Mouse (Mus musculus) spleen, postnatal 36 days (tissue): Measurements from ENCODE around the gene Gm10097.

Experiments
- DNase-seq, 2 experiments: peaks; one replicate each; pipeline ENCODE4 v3.0.0; 2022; ENCODE audit warnings: low spot score in 2 of 2, mixed read lengths in 1 of 2

The Gm10097 gene

DNA sequence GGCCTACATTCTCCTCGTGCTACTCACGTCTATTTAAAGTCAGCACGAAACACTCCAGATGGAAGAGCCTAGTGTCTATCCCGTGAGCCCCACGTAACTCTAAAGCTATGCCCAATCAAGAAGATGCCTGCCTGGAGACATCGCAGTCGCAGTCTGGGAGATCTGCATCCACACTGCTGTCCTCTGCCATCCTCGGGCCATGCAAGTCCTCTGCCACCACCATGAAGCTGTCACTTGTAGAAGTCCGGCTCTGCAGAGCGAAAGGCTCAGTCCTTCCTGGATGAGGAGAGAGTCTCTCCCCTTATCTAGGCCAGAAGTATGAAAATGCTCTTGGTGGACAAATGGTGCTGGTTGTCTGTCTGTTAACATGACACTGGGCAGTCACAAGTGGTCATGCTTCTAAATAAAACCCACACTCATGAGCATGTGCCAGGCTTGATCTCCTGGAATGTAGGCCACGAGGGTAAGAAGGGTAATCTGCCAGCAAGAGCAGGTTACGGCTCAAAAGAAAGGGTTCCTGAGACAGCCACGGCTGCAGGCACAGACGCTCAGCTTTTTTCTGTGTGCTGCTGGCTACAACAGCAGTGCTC, at the start of gene Gm10097:
Gene Gm10097 (plus strand): TSS at position 517 of the 590 bp plus-strand sequence.
- no peak for DNase-seq

DNA sequence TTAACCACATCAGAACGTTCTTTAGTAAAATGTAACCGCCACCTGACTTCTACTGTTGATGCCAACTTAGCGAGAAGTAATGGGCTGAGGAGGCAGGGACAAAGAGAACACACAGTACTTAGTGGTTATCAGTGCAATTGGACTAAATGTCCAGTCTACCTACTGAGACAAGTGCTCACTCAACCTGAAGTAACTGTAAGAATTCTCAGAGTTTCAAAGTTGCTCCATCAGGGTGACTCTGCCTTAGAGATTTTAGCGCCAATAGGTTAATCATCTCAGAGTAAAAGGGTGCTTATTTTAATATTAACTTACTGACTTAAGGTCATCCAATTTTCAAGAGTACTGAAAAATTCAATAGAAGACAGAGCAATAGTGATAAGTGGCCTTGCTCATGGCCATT, 43.1 kb upstream of the Gm10097 start:
- no peak for DNase-seq

DNA sequence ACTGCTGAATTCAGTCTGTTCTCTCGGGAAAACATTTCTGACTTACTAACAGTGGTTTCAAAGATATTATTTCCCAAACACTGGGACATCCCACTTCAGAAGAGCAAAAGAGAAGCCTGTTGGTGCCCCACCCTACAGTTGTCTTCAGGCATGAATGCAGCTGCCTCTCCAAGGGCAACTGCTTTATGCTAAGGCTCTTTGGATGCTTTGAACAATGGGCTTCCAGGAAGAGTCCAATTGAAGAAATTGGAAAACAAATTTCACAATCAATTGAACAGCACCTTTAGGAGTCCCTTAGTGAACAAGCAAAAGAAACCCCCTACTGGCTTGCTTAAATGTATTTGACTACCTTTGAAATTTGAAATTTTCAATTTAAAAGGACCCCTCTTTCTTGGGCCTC, 41.8 kb upstream of the Gm10097 start:
- DNase-seq = no peak

DNA sequence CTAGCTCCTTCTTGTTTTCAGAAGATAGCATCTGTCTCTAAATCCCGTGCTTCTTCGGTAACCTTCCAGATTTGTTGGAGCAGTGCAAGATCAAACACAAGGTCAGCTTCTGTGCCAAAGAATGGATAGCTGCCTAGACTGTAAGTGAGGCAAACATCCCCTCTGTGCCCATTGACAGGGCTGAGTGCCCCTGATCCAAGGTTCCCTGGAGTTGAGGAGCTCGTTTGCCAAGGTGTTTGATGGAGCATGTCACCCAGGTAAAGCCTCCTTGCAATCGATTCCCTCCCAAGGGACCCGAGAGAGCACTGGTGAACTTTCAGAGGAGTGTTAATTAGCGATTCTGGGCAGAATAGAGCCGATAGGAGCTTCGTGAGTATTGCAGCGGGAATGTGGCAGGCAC, 40.7 kb upstream of the Gm10097 start:
- no peak for DNase-seq

DNA sequence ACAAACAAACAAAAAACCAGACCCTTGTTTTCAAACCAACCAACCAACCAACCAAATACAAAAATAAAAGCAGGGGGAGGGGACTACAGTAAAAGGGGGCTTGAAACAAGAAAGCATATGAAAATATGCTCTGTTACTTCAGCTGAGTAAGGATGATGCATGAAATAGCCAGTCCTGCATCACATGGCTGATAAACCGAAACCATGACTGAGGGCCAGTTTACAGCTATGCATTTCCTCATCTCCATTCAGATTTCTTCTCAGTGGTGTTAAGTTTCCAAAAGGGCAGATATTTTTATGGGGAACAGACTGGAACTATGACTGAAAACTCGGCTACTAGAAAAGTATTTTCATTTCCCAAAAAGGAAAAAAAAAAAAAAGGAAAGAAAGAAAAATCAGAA, 39.8 kb upstream of the Gm10097 start:
- no peak for DNase-seq

DNA sequence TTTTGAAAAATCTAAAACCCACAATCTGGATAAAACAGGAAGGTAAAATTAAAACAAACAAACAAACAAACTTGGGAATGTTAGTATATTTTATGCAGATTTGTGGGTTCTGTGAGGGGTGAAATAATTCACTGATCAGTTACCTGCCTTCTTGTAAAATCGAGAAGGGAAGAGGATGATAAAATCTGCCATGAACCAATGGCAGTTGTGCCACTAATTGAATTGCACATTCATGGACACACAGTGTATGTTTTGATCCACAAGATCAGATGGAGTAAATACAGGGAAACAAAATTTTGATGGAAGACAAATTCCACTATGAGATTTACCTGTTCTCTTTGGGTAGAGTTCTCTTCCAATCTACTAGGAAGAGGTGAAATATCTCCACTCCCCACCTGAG, 39.1 kb upstream of the Gm10097 start:
- no peak for DNase-seq

DNA sequence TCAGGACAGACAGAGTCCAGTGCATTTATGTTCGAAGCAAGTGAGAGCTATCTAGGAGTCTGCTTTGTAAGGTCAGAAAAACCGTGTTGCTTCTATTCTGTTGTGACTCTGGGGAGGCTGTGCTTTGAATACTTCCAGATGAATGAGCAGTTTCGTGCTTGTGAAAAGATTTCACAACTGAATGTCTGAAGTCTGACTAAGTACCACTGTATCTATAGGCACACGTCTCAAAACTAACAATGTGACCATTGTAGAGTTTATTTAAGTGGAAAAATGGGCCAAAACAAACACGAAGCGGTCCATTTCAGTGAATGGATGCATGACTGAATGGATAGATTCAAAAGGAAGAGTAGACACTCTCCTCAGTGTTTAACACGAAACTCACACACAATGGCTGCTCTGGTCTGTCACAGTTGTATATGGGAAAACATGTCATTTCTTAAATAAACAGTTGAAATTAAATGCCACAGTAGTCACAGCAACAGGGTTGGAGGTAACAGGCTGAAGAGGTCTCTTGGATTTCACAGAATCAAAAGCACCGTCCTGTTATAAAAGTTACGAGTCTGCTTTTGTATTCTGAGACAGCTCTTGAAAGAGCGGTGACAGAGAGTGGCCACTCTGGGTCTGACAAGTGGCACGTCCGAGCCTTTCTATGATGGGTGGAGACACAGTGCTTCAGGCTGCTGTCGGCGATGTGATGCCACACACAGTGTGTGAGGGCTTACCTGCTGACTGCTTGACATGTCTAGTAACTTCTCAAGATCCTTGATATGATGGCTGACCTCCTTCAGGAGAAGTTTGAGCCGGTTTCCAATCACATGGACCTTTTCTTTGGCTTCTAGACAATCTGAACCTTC, 36.6 kb upstream of the Gm10097 start:
- no peak for DNase-seq

DNA sequence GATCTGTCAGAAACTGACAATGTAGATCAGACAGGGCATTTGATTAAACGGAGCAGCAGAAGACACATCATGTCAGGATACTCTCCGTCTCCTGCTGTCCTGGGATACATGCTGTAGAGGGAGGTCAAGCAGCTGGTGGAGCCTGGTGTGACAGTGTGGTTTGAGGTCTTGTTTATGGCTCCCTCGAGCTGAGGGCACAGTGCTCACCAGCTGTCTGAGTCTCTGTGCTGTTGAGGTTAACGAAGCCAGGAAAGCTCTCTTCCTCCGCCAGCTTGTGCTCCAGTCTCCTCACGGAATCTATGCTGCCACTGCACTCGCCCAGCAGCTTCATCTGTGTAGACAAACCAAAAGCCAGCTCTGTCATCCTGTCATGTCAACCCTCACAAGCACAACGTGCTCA, 27.7 kb upstream of the Gm10097 start:
- DNase-seq = no peak

DNA sequence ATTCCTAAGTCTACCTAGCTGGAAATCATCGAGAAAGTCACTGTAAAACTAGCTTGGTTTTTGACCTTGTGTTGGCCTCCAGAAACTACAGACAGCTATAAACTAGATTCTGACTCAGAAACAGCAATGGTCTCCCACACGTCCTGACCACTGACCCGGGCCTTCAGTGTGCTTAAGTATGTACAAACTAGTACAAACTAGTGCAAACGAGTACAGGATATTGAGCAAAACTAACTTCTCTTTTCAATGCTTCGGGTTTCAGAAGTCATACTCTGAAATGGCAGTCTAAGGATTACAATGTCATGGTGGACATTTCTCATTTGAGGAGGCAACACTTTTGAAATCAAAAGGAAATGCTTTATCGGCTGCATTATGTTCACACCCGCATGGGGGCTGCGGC, 24.5 kb upstream of the Gm10097 start:
- DNase-seq = no peak

DNA sequence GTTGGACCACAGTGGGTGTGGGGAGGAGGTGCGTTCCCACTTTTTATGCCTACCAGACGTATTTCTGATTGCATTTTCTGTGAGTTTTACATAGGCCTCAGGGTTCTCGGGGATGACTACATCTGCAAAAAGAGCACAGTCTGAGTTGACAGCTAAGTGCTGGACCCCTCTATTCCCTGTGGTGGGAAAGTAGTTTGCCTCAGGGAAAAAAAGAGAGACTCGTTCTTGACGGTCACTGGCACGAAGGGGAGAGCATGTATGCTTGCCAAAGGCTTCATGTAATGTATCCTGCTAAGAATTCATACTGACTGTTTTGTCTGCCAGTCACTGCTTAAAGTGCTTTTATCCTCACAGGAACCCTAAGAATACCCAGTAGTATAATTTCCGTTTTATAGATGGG, 23.8 kb upstream of the Gm10097 start:
- DNase-seq = no peak

DNA sequence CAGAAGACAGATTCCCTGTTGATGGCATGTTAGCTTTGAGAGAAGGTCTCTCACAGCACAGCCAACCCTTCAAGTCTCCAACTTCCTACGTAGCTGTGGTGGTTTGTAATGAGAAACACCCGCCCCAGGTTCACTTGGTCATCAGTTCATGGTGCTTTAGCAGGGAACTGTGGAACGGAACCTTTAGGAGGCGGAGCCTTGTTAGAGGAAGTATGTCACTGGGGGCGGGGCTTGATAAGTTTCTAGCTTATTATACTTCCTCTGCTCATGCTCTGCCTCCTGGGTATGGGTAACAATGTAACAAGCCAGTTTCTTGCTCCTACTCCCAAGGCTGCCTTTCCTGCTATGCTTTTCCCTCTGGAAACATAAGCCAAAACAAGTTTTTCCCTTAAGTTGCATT, 23.3 kb upstream of the Gm10097 start:
- DNase-seq = no peak

DNA sequence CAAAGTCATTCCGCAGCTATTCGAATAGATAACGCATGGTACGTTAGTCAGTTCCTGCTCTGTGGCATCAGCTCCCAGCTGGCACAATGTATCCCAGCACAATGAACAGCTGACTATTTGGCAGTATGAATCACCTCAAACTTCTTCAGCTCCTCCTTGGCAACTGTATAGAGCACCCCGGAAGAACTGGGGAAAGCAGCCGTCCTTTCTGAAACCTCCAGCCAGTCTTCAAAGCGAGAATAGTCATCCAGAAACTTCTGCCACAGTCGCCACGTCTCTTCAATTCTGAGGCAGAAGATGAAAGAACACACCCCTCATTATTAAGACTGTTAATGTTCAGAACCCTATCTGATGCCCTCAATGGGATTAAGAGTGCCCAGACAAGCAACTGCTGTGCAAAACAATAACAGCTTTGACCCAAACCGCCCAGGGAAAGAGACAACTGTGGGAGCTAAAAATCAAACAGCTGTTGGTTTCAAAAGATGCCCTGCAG, 12.7 kb upstream of the Gm10097 start:
- DNase-seq = no peak

DNA sequence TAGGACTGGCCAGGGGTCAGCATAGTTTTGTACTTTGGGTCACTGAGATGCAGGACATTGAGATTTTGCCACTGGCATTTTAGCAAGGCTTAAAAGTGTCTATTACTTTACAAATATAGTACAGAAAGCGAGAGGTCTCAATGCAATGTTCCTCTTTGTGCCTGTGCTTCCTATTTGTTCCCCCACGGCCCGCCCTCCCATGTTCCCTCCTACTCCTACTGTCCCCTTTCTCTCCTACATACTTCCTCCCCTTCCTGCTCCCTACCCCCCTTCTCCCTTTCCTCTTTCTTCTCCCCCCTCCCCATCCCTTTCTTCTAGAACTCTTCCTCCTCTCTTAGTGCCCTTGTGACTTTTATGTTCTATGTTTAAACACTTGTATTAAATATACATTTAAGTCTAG, 12.1 kb upstream of the Gm10097 start:
- no peak for DNase-seq

DNA sequence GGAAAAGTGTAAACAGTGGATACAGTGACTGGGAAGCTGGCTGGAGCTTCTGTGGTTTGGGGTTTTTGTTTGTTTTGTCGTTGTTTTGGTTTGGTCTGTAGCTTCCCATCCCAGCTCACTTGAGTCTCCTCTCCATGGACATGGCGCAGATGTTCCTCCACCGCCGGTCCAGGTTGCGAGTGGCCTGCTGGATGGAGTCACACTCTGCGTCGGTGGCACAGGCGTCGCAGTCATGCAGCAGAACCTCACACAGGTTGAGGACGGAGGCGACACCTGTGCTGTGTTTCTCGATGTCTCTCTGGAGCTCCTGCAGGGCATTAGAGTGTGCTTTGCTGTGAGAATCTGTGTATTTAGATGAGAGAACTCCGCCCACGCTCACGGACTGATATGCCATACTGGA, 11.3 kb upstream of the Gm10097 start:
- no peak for DNase-seq

DNA sequence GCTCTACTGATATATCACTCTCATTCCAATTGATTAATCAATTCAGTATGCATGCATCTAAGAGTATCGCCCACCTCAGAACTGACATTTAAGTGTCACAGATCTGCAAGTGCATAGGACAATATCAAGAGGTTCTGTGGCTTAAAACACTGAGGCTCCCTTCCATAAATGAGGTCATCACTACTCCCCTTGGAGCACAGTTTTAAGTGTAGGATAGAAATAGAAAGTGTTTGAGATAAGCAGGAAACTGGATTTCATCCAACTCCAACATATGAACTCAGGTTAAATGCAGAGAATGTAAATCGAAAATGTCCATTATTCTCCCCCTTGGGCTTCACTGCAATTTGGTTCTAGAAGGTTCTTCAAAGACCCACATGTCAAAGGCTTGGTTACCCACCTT, 10.1 kb upstream of the Gm10097 start:
- no peak for DNase-seq

DNA sequence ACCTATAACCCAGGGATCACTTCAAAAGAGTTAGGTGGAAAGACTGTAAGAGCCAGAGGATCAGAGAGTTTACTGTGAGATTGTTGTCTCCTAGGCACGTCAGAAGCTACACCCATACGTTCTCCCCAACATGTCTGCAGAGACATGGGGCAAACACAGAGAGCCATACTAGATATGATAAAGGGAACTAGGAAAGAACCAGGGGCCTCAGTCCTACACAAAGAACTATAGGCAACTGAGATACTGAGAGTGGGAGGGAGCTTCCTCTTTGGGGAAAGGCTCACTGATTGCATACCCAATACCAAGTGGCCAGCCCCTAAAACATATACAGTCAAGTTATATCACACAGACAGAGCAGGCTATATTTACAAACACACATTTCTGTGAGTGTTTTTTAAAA, 9.0 kb upstream of the Gm10097 start:
- DNase-seq = no peak

DNA sequence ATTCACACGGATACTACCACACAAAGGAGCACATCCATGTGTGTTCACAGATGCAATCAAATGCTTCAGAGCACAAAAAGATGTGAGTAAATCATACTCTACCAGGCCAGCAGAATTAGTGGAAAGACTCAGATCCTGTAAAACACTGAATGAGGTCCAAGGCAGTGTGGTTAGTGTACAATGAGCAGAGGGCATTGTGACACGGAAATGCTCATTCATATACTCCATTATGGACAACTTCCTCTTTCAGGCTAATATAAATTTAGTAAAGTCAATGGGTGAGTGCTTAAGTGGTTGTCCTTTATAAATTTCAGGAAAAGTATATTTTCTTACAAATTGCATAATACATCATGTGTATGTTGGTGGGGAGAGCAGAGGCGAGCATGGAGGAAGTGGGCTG, 1.9 kb upstream of the Gm10097 start:
- DNase-seq = no peak

DNA sequence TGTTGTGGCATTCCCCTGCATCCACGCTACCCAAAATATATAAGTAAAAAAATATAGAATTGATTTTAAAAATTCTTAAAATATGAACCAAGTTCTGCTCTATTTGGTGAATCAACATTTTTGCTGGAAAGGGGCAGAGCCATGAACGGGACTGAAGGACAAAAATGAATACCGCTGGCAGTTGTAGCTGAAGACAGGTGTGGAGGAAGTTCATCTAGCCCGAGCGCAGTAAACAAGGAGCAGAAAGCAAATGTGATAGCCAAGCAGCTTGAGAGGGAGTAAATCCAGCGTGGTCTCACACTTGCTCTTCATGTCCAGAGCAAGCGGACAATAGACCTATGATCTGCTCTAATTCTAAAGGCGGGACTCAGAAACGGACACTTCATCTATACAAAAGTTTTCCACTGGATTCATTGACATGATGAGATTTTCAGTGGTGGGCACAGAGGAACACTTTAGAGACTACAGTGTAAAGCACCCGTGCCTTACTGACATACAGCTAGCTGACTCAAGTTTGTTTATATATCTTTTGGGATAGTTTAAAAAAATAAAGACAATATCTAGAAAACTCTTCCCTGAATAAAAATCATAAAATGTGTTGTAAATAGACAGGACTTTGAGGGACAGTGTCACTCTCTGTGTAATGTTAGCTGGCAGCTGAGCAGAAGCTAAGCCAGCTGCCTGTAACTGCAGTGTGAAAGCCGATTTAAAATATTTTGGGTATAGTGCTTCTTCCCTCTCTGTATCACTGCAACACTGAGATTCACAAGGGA, 1.4 kb downstream of the Gm10097 start:
- DNase-seq = no peak

DNA sequence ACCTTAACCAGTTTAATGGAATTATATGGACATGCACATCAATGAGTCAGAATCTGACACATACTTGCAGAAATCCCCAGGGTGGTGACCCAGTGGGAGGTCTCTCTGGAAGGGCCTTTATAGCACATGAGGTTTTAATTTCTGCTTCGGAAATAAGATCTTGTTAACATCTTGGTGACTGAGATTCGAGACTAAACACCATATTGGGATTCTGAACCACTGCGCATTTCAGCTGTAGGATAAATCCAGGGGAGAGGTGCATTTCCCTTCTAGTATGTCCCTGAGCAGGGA, 1.9 kb downstream of the Gm10097 start:
- no peak for DNase-seq

DNA sequence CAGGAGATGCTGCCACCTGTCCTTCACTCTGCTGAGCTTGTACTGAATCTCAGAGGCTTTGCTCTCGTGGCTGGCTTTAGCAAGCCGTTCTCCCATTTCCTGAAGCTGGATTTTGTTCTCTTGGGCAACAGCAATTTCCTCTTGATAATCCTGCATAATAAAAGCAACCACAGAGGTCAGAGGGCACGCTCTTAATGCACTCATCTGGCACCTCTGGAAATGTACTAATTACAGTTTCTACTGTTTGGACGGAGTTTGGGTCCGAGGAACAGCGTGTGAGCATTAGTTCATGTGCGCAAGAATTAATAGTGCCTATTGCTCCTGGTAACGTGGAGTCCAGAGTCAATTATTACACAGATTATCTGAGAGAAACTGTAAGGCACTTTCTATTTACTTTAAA, 3.1 kb downstream of the Gm10097 start:
- DNase-seq = no peak

DNA sequence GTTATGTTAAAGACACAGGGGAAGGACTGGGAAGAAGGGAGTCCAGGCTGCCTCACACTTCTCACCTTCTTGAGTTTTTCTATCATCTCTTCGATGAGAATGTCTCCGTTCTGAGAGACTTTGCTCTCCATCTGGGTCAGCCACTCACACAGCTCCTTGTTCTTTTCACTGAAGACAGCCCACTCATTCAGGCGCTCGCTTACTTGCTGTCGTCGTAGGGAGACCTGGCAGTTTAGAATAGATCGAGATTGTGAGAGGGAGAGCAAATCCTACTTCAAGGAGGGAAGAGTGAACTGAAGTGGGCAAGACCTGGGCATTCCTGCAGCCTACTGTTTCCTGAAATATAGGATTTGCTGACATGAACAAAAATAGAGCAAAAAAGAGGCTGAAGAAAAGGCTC, 6.7 kb downstream of the Gm10097 start:
- no peak for DNase-seq

DNA sequence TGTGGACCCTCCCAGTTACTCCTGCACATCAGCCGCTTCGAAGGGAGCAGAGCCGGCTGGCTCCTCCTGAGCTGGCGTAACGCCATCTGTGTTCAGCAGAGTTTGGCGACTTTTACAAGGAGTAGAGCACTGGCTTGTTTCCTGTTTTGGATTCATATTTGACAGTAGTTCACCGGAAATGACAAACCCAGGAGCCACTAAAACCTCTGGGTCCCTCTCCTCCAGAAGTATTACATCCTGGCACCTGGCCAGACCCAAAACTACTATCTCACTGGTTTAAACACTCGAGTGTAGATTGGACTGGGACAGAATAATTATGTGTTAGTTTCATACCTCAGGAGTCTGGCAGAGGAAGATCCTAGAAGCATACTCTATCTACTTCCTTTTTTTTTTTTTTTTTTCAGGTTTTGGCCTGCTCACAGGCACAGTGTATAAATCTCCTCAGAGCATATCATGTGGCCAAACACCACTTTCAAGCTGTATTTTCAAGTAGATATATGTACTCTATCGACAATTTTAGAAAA, 11.0 kb downstream of the Gm10097 start:
- DNase-seq = peak in 1 of 2 experiments; percentile 3

DNA sequence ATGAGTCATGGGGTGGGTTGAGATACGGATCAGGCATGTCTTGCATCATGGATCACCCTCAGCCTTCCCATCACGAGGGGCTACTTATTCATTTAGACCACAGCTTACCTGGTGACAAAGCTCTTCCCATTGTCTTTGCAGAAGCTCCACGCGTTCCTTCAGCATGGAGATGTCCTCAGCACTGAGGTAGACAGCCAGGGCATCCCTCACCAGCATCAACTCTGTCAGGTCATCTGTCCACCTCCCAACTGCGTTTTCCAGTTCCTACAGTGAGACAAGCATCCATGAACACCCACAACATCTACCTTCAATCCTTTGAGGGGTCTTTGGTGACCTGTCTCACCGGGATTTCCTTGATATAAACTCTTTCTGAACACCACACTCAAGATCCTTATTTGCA, 14.7 kb downstream of the Gm10097 start:
- no peak for DNase-seq
